Mouse (Mus musculus): Measurements from ENCODE around the gene Osbpl10. TPM values are rescaled to one million over a fixed set of nuclear protein-coding genes. Genes with fewer than 3 reads are reported as not detected.

Osbpl10 gene
- total and polyA plus RNA-seq, 3 experiments = 0.19 TPM; not detected in 2

DNA sequence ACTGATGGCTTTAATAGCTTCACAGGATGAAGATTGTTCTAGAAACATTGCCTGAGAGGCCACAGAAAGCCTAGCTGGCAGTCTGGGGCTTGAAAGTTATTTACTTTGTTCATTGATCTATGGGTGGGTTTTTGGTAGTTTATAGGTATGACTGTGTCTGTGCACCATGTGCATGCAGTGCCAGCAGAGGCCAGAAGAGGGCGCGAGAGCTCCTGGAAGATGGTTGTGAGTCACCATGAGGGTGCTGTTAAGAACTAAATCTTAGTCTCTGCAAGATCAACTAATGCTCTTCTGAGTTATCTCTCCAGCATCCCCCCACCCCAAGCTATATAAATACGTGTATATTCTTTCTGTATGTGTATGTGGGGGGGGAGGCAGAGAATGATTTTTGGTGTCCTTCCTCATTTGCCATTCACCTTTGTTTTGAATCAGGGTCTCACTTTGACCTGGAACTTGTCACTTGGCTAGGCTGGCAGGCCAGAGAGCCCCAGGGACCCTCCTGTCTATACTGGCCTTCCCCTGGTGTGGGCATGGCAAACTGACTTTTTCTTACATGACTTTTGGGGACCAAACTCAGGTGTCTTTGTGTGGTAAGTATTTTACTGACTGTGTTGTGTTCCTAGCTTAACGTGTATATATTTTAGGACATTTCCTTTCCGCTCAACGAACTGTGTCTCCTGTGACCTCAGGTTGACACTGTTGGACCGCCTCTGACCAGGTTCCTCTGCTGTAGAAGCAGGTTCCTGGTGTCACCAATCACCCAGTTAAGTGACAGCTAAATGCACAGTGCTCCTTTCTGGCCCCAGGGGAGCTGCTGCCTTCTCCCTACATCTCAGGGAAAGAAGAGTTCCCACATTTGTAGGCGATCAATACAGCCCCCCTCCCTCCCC, 65.8 kb downstream of the Osbpl10 start:
- H3K27me3 ChIP-seq (replicated peaks) = no peaks in the 10 kb centered on the region
- no peaks in the 10 kb centered on the region for H3K9me3 ChIP-seq (replicated peaks; ENCODE audit: low read length)
- in situ Hi-C loops (cut with MboI; ENCODE audit: low pct_ligation_motif_present, low pct_unique_long_range_greater_than_20kb, low sequenced_read_pairs) = no loop called here
- H3K4me1 ChIP-seq (ENCODE audit: control insufficient read depth in 1 of 2, insufficient read depth in 2 of 2) = peaks cover 0 to 32% of the 10 kb centered on the region in 2 experiments; a peak in 3 of 4 replicates
- dilution Hi-C loops (cut with MboI; ENCODE audit: extremely low pct_ligation_motif_present, extremely low pct_unique_long_range_greater_than_20kb, low sequenced_read_pairs) = no loop called here
- no peak overlapping the region for H3K27ac ChIP-seq (ENCODE audit: insufficient read depth, low read depth)
- H3K4me2 ChIP-seq (ENCODE audit: insufficient read depth, low read depth, poor library complexity, severe bottlenecking) = no peak overlapping the region
- no peaks in the 10 kb centered on the region for H3K79me2 ChIP-seq (replicated peaks; ENCODE audit: control insufficient read depth, extremely low read depth, insufficient read depth, poor library complexity, severe bottlenecking)
- peak; percentile 49 for DNase-seq (ENCODE audit: extremely low read depth)
- no peak overlapping the region for H3K4me3 ChIP-seq (replicated peaks in 1 of 3; ENCODE audit: low read depth in 2 of 3, low read length in 2 of 3, poor library complexity in 1 of 3)
- H3K36me3 ChIP-seq (replicated peaks in 1 of 2; ENCODE audit: control insufficient read depth in 1 of 2, insufficient read depth in 1 of 2, low read length in 1 of 2) = no peaks in the 10 kb centered on the region
- TF ChIP-seq ZC3H11A (IDR thresholded peaks at IDR 0.05; ENCODE audit: low read depth, low read length) (no peak), CTCF (conservative IDR thresholded peaks at IDR 0.05 in 1 of 2, IDR thresholded peaks at IDR 0.05 in 1 of 2; ENCODE audit: low read depth in 2 of 2, low read length in 2 of 2) (peak; percentile 16 to 37; a peak in 1 of 4 replicates)
- no peak overlapping the region for H3K9ac ChIP-seq (ENCODE audit: insufficient read depth, low read depth)

DNA sequence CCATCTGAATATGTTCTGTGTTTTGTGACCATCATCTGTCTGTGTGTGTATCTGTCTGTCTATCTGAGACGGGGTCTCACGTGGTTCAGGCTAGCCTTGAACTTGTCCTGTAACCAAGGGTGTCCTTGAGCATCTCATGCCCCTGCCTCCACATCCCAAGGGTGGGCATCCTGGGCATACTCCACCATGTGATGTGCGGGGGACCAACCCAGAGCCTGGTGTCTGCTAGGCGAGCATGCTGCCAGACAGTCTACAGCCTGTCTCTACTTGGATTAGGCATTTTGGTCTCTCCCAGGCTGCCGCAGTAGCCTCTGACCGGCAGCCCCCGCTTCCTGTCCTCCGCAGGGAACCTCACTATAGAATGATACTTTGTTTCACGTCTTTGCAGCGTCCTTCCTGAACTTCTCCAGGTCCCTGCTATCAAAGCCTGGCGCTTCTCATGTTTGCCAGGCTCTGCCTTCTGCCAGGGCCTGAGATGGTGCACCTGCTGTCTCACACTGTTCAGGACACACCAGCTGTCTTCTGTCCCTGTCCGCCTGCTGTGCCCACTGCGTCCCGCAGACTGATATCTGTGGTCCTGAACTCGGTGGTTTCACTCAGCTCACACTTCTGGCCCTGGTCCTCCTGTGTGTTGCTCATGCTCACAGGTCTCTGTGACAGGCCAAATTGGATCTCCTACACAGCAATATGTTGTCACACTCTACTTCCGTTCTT, 66.9 kb downstream of the Osbpl10 start:
- no peak overlapping the region for H3K4me2 ChIP-seq (ENCODE audit: insufficient read depth, low read depth, poor library complexity, severe bottlenecking)
- no peaks in the 10 kb centered on the region for H3K27me3 ChIP-seq (replicated peaks)
- in situ Hi-C loops (cut with MboI; ENCODE audit: low pct_ligation_motif_present, low pct_unique_long_range_greater_than_20kb, low sequenced_read_pairs) = no loop called here
- no peak for DNase-seq (ENCODE audit: extremely low read depth)
- no peak overlapping the region for H3K9ac ChIP-seq (ENCODE audit: insufficient read depth, low read depth)
- no peaks in the 10 kb centered on the region for H3K79me2 ChIP-seq (replicated peaks; ENCODE audit: control insufficient read depth, extremely low read depth, insufficient read depth, poor library complexity, severe bottlenecking)
- dilution Hi-C loops (cut with MboI; ENCODE audit: extremely low pct_ligation_motif_present, extremely low pct_unique_long_range_greater_than_20kb, low sequenced_read_pairs) = no loop called here
- H3K36me3 ChIP-seq (replicated peaks in 1 of 2; ENCODE audit: control insufficient read depth in 1 of 2, insufficient read depth in 1 of 2, low read length in 1 of 2) = no peaks in the 10 kb centered on the region
- no peak for TF ChIP-seq KAT2A (IDR thresholded peaks at IDR 0.05; ENCODE audit: insufficient replicate concordance, low read length)
- no peak for TF ChIP-seq ZC3H11A (IDR thresholded peaks at IDR 0.05; ENCODE audit: low read depth, low read length)
- no peak for TF ChIP-seq ELF1 (IDR thresholded peaks at IDR 0.05; ENCODE audit: low read depth, low read length)
- TF ChIP-seq HCFC1 (IDR thresholded peaks at IDR 0.05; ENCODE audit: low read depth, low read length) = no peak
- no peak for TF ChIP-seq USF2 (conservative IDR thresholded peaks at IDR 0.05; ENCODE audit: low read depth, low read length)
- TF ChIP-seq POLR2A (IDR thresholded peaks at IDR 0.05; ENCODE audit: low read depth, low read length) = no peak
- TF ChIP-seq IRF4 (IDR thresholded peaks at IDR 0.05; ENCODE audit: low read depth, low read length) = no peak
- TF ChIP-seq CHD2 (IDR thresholded peaks at IDR 0.05; ENCODE audit: low read length) = no peak
- H3K4me3 ChIP-seq (replicated peaks in 1 of 3; ENCODE audit: low read depth in 2 of 3, low read length in 2 of 3, poor library complexity in 1 of 3) = no peak overlapping the region
- no peak overlapping the region for H3K27ac ChIP-seq (ENCODE audit: insufficient read depth, low read depth)
- H3K9me3 ChIP-seq (replicated peaks; ENCODE audit: low read length) = no peaks in the 10 kb centered on the region
- H3K4me1 ChIP-seq (ENCODE audit: control insufficient read depth in 1 of 2, insufficient read depth in 2 of 2) = peaks cover 0 to 37% of the 10 kb centered on the region in 2 experiments; a peak in 3 of 4 replicates

DNA sequence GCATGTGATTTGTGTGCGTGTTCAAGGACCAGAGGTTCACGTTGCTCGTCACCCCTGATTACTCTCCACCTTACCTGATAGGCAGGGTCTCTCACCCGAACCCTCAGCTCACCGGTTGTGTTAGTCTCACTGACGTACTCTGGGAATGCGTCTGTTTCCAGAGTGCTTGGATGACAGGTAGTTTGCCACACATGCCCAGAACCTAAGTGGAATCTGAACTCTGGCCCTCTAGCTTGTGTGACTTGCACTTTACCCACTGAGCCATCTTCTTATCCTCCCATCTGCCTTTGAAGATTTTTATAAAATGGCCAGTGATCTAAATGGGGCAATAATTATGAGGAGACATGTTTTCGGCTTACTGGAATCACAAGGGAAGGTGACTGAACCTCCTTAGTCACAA, 68.3 kb downstream of the Osbpl10 start:
- Histone ChIP-seq H3K4me1 (ENCODE audit: control insufficient read depth in 1 of 2, insufficient read depth in 2 of 2) (peaks cover 0 to 39% of the 10 kb centered on the region in 2 experiments; a peak in 3 of 4 replicates), H3K9ac (ENCODE audit: insufficient read depth, low read depth) (no peak overlapping the region), H3K27me3 (replicated peaks) (no peaks in the 10 kb centered on the region), H3K27ac (ENCODE audit: insufficient read depth, low read depth) (no peak overlapping the region), H3K4me2 (ENCODE audit: insufficient read depth, low read depth, poor library complexity, severe bottlenecking) (no peak overlapping the region), H3K79me2 (replicated peaks; ENCODE audit: control insufficient read depth, extremely low read depth, insufficient read depth, poor library complexity, severe bottlenecking) (no peaks in the 10 kb centered on the region), H3K9me3 (replicated peaks; ENCODE audit: low read length) (no peaks in the 10 kb centered on the region), H3K4me3 (replicated peaks in 1 of 3; ENCODE audit: low read depth in 2 of 3, low read length in 2 of 3, poor library complexity in 1 of 3) (no peak overlapping the region), H3K36me3 (replicated peaks in 1 of 2; ENCODE audit: control insufficient read depth in 1 of 2, insufficient read depth in 1 of 2, low read length in 1 of 2) (no peaks in the 10 kb centered on the region)
- TF ChIP-seq MXI1 (IDR thresholded peaks at IDR 0.05; ENCODE audit: low read depth, low read length) = no peak
- TF ChIP-seq MAFK (IDR thresholded peaks at IDR 0.05; ENCODE audit: insufficient replicate concordance, low read length) = no peak
- TF ChIP-seq CHD1 (IDR thresholded peaks at IDR 0.05; ENCODE audit: low read depth, low read length) = no peak
- TF ChIP-seq JUN (IDR thresholded peaks at IDR 0.05; ENCODE audit: insufficient read depth, low read depth, low read length) = no peak
- TF ChIP-seq KAT2A (IDR thresholded peaks at IDR 0.05; ENCODE audit: insufficient replicate concordance, low read length) = no peak
- no peak for TF ChIP-seq NELFE (IDR thresholded peaks at IDR 0.05; ENCODE audit: low read depth, low read length)
- TF ChIP-seq CHD2 (IDR thresholded peaks at IDR 0.05; ENCODE audit: low read length) = no peak
- TF ChIP-seq NRF1 (IDR thresholded peaks at IDR 0.05; ENCODE audit: low read depth, low read length) = no peak
- TF ChIP-seq UBTF (IDR thresholded peaks at IDR 0.05; ENCODE audit: low read depth, low read length) = no peak
- no peak for TF ChIP-seq ZC3H11A (IDR thresholded peaks at IDR 0.05; ENCODE audit: low read depth, low read length)
- no peak for TF ChIP-seq ETS1 (conservative IDR thresholded peaks at IDR 0.05; ENCODE audit: low read depth, low read length)
- no peak for TF ChIP-seq ELF1 (IDR thresholded peaks at IDR 0.05; ENCODE audit: low read depth, low read length)
- DNase-seq (ENCODE audit: extremely low read depth) = no peak
- dilution Hi-C loops (cut with MboI; ENCODE audit: extremely low pct_ligation_motif_present, extremely low pct_unique_long_range_greater_than_20kb, low sequenced_read_pairs) (no loop called here), in situ Hi-C loops (cut with MboI; ENCODE audit: low pct_ligation_motif_present, low pct_unique_long_range_greater_than_20kb, low sequenced_read_pairs) (no loop called here)

All from CH12.LX (cell line).